Mouse (Mus musculus) hindbrain, embryonic 11.5 days (tissue): ENCODE data around the gene Eif5b. TPM values are rescaled to one million over a fixed set of nuclear protein-coding genes. Genes with fewer than 3 reads are reported as not detected.
"Not testable (repeated sequence)": the region's sequence is repeated elsewhere in the genome, so short reads cannot be mapped to it uniquely, and the experiment has no call there.

Experiments used
- ATAC-seq: fragments of 200-750 bp; cut with Nextera tagmentation; 2 replicates; pipeline ENCODE4 v1.8.0; 2017; ENCODE audit warnings: mild to moderate bottlenecking, moderate TSS enrichment, moderate library complexity; ENCODE audit not compliant: low FRiP score
- DNase-seq: peaks from one replicate; pipeline ENCODE4 v3.0.0-alpha.2; 2015; ENCODE audit warnings: low spot score
- H3K27ac ChIP-seq: fragments of 300-500 bp; sonication (generic); 2 replicates; pipeline ENCODE4 v1.5.1; 2014; ENCODE audit warnings: mild to moderate bottlenecking, low read depth, low read length
- H3K27me3 ChIP-seq: fragments of 300-500 bp; sonication (generic); 2 replicates; pipeline ENCODE4 v1.6.1; 2014; ENCODE audit warnings: mild to moderate bottlenecking, low read length, moderate library complexity, mixed read lengths; ENCODE audit not compliant: control insufficient read depth, insufficient read depth
- H3K36me3 ChIP-seq: fragments of 300-500 bp; sonication (generic); 2 replicates; pipeline ENCODE4 v1.6.1; 2014; ENCODE audit warnings: mild to moderate bottlenecking, low read length, moderate library complexity, mixed read lengths; ENCODE audit not compliant: control insufficient read depth, insufficient read depth
- H3K4me1 ChIP-seq: fragments of 300-500 bp; sonication (generic); replicated peaks from 2 replicates; pipeline ENCODE4 v1.6.1; 2014; ENCODE audit warnings: low read length, mixed read lengths; ENCODE audit not compliant: control insufficient read depth, insufficient read depth
- H3K4me2 ChIP-seq: fragments of 300-500 bp; sonication (generic); replicated peaks from 2 replicates; pipeline ENCODE4 v1.6.1; 2014; ENCODE audit warnings: mild to moderate bottlenecking, low read depth, low read length
- H3K4me3 ChIP-seq: fragments of 300-500 bp; sonication (generic); 2 replicates; pipeline ENCODE4 v1.5.1; 2014; ENCODE audit warnings: low read depth, low read length
- H3K9ac ChIP-seq: fragments of 300-500 bp; sonication (generic); 2 replicates; pipeline ENCODE4 v1.6.1; 2014; ENCODE audit warnings: low read depth, low read length
- H3K9me3 ChIP-seq: fragments of 300-500 bp; sonication (generic); 2 replicates; pipeline ENCODE4 v1.6.1; 2016; ENCODE audit warnings: low read length; ENCODE audit not compliant: control insufficient read depth
- WGBS: fragments of 180-500 bp; shearing (Covaris S2); extraction: QIAGEN DNeasy Blood & Tissue Kit; methylation state at CpG from one replicate; pipeline ENCODE4 v1.1.7; 2014; 5-methylcytosine and 5-hydroxymethylcytosine counted together
- polyA plus RNA-seq: library from polyadenylated mRNA; unstranded; fragments of >200 nt; fragmentation: Nextera tagmentation; extraction: Ambion mirVana; gene quantifications from 2 replicates; pipeline ENCODE4 v1.2.1, GENCODE M21; 2014

Gene Eif5b
- polyA plus RNA-seq, 1 experiment from 2014 or later, result 34.0 TPM

DNA sequence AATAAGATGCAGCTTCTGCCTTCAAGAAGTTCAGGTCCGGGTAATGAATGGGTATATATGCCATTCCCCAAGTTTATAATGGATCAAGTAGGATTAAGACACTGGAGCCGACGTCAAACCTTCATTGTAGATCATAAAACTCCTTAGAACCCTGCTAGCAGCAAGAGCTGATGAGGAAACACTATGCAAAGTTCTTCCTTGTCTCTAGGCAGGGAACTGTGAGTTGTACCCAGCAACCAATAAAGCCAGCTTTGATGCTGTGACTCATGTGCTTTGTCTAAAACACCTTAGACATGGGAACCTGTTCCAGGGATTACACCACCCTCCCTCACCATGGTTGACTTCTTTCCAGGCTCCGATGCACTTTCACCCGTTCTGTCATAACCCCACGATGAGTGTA is 29.1 kb upstream of the Eif5b start:
- Histone ChIP-seq H3K4me3 (no peak overlapping the region), H3K27me3 (no peaks in the 10 kb centered on the region), H3K36me3 (no peaks in the 10 kb centered on the region), H3K4me1 (no peaks in the 10 kb centered on the region), H3K27ac (no peak overlapping the region), H3K9me3 (no peaks in the 10 kb centered on the region), H3K4me2 (no peak overlapping the region), H3K9ac (no peak overlapping the region)
- ATAC-seq (no peak), DNase-seq (no peak)
- 89% methylated on average over 6 of the region's 6 CpGs for WGBS

DNA sequence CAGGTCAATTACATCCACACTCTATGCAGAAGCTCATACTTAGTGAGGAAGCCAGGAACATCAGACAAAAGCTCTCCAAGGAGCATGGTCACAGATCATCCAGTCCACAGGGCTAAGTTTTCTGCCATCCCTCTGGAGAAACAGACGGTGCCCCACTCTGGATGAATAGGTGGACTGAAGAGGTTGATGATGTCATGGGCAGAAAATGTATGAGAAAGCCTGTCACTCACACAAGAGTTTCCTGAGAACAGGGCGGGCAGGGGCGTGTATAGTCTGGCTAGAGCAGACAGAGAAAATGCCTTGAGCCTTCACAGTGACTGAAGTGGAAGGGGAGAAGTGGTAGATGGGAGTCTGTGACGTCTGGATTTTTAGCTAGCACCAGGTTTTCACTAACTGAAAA is 26.3 kb upstream of the Eif5b start:
- no peak for DNase-seq
- H3K9me3 ChIP-seq, result no peaks in the 10 kb centered on the region
- H3K36me3 ChIP-seq, result no peaks in the 10 kb centered on the region
- 63% methylated on average over 4 of the region's 4 CpGs for WGBS
- no peaks in the 10 kb centered on the region for H3K27me3 ChIP-seq
- no peak overlapping the region for H3K4me3 ChIP-seq
- H3K4me2 ChIP-seq, result no peak overlapping the region
- H3K9ac ChIP-seq, result no peak overlapping the region
- ATAC-seq, result no peak
- H3K27ac ChIP-seq, result no peak overlapping the region
- H3K4me1 ChIP-seq, result no peaks in the 10 kb centered on the region

DNA sequence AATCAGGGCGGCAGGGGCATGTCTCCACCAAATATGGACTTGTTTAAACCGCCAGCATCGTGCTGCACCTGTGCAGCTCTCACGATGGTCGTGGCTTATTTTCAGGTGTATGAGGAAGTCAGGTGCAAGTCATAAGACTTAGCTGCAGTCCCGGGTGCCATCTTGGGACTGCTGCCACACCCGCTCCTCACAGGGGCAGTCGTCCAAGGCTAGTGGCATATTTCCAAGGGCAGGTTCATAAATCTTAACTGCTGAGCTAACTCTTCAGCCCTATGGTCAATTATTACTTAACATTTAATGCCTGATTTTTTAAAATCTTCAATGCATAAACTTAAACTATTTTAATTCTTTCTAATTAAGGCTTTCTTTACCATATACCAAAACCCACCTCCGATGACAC is 21.1 kb upstream of the Eif5b start:
- WGBS, result 79% methylated on average over 9 of the region's 9 CpGs
- ATAC-seq, result not testable (repeated sequence)

DNA sequence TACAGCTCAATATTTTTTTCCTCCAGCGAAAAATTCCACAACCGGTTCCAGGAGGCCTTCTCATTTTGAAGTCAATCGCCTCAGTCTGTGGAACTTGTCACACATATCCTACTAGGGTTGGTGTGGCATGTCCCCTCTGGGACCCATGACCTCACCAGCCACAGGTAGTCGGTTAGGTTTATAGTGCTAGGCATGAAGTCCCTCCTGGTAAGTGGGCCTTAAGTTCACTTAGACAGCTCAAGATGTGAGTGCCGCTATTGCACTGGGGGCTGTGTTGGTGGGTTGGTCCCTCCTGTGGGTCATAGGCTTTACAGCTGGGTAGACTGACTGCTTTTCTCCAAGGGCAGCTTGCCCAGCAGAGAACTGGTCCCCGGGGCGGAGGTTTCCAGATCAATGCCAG is 20.5 kb upstream of the Eif5b start:
- WGBS, result 79% methylated on average over 7 of the region's 7 CpGs
- no peak for ATAC-seq
- Histone ChIP-seq H3K27ac (no peak overlapping the region), H3K4me3 (no peak overlapping the region), H3K4me2 (no peak overlapping the region), H3K9me3 (no peaks in the 10 kb centered on the region), H3K36me3 (no peaks in the 10 kb centered on the region), H3K27me3 (no peaks in the 10 kb centered on the region), H3K9ac (no peak overlapping the region), H3K4me1 (no peaks in the 10 kb centered on the region)
- DNase-seq, result no peak

More for the DNA sequence above, 21.1 kb upstream of the Eif5b start:
- H3K27me3 ChIP-seq, H3K4me2 ChIP-seq, H3K36me3 ChIP-seq, H3K27ac ChIP-seq, H3K9me3 ChIP-seq, H3K9ac ChIP-seq, H3K4me3 ChIP-seq, DNase-seq, H3K4me1 ChIP-seq: not testable (repeated sequence)

DNA sequence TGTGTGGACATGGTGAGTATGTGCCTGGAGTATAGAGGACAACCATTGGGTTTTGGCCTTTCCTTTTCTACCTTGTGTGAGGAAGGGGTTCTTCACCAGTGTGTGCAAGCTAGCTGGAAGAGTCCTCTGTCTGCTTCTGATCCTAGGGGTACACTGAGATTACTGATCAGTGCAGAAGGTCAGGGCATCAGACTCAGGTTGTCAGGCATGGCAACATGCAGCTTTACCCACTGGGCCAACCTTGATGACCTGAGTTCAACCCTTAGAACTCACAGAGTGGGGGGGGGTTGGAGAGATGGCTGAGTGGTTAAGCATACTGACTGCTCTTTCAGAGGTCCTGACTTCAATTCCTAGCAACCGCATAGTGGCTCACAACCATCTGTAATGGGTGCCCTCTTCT is 13.5 kb upstream of the Eif5b start:
- Histone ChIP-seq H3K4me3 (no peak overlapping the region), H3K9ac (no peak overlapping the region), H3K36me3 (peaks cover 9% of the 10 kb centered on the region; the same call in 1 of the 2 replicates), H3K4me1 (no peaks in the 10 kb centered on the region), H3K27me3 (no peaks in the 10 kb centered on the region), H3K27ac (no peak overlapping the region), H3K9me3 (no peaks in the 10 kb centered on the region), H3K4me2 (no peak overlapping the region)
- 100% methylated on average over 1 of the region's 1 CpGs for WGBS
- DNase-seq (no peak), ATAC-seq (no peak)

DNA sequence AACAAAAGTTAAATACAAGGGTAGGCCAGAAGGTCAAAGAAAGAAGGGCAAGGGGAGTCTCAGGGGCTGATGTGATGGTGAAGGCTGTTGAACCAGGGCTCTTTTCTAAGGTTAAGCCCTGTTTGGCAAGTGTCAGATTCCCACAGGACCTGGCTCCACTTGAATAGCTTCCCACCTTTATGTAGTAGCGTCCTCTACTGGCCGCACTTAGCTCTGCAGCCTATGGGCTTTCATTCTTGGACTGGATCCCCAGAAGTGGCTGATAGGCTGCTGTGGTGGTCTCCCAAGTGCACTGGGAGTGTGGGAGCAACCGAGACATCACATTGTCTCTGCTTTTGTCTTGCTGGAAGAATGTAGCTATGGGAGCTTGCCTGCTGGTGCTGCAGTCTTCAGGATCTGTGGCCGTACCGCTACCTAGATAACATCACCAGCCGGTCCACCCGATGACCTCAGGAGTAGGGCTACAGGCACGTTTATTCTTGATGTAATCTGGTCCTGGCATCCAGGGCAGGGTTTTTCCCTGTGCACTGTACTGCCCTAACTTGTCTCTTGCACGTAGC is 12.0 kb upstream of the Eif5b start:
- WGBS, result 82% methylated on average over 9 of the region's 9 CpGs
- H3K4me2 ChIP-seq, result no peak overlapping the region
- H3K27ac ChIP-seq, result no peak overlapping the region
- no peak for ATAC-seq
- H3K9ac ChIP-seq, result no peak overlapping the region
- no peaks in the 10 kb centered on the region for H3K4me1 ChIP-seq
- no peak overlapping the region for H3K4me3 ChIP-seq
- peak; percentile 44 for DNase-seq
- H3K9me3 ChIP-seq, result no peaks in the 10 kb centered on the region
- H3K36me3 ChIP-seq, result peaks cover 9% of the 10 kb centered on the region; the same call in 1 of the 2 replicates
- H3K27me3 ChIP-seq, result no peaks in the 10 kb centered on the region

DNA sequence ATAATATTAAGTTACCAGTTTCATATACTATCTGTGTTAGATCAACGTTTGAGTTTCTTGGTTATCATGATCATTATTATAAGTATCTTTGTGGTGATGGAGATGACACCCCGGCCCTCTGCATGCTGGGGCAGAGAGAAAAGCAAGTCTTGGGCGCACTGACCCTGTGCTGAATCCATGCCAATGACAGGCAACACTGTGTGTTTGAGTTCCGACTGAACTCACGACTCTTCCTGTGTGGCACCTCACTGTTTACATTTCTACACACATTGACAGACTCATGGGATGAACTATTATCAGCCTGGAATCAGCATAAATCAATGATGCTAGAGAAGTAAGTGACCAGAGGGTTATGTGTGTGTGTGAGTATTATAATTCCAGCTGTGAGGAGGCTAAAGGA is 10.0 kb upstream of the Eif5b start:
- H3K9me3 ChIP-seq, result no peaks in the 10 kb centered on the region
- no peak overlapping the region for H3K4me3 ChIP-seq
- ATAC-seq (no peak), DNase-seq (no peak)
- H3K36me3 ChIP-seq, result peaks cover 9% of the 10 kb centered on the region; the same call in 1 of the 2 replicates
- H3K27ac ChIP-seq, result no peak overlapping the region
- H3K9ac ChIP-seq, result no peak overlapping the region
- WGBS, result 93% methylated on average over 5 of the region's 5 CpGs
- H3K27me3 ChIP-seq, result no peaks in the 10 kb centered on the region
- no peaks in the 10 kb centered on the region for H3K4me1 ChIP-seq
- no peak overlapping the region for H3K4me2 ChIP-seq

DNA sequence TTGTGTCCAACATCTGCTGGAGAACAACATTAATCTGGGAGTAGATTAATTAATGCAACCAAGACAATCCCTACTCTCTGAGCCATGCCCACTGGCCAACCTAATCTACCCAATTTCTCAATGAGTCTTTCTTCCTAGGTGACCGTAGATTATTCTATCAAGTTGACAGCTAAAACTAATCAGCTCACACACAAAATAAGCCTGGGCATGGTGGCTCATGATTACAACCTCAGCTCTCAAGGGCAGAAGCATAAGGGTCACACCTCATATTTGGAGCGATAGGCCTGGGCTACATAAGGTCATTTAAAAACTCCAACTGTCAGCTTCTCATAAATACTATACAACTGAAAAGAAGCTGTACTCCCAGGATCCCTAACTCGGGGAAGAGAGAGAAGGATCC is 1.6 kb upstream of the Eif5b start:
- DNase-seq (no peak), ATAC-seq (no peak)
- Histone ChIP-seq H3K4me1 (peaks cover 4% of the 10 kb centered on the region; the same call in 1 of the 2 replicates), H3K9ac (peak overlapping the region; percentile 74), H3K27me3 (no peaks in the 10 kb centered on the region), H3K27ac (no peak overlapping the region), H3K4me2 (peak overlapping the region; percentile 92), H3K36me3 (peaks cover 9% of the 10 kb centered on the region; the same call in 1 of the 2 replicates), H3K9me3 (no peaks in the 10 kb centered on the region), H3K4me3 (peak overlapping the region; percentile 96)
- 61% methylated on average over 3 of the region's 3 CpGs for WGBS

DNA sequence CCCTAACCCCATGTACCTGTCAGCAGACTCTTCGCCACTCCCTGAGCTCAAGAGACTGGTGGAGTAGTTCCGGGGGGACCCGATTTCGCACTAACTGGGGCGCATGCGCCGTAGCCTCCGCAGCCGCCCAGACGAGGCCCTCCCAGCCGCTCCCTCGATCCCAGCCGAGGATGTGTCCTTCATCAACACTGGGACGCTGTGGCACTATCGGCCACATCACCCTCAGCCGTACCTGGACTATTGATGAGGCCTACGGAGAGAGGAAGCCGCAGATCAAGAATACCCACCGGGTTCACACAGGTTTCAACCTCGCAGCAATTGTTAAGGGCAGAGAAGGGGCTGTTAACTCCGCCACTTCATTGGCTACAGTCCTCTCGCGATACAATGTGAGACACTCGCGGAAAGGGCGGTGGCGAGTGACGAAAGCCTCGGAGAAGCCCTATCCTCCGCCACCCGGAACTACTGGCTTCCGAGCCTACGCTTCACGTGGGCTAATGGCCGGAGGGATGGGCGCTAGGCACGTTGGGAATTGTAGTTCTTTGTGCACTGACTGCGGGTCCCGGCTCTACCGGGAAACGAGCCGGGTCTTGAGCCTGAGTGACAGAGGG is 829 bp upstream of the Eif5b start:
- Histone ChIP-seq H3K9ac (peak overlapping the region; percentile 74), H3K4me1 (peaks cover 4% of the 10 kb centered on the region; the same call in 1 of the 2 replicates), H3K27me3 (no peaks in the 10 kb centered on the region), H3K27ac (peak overlapping the region; percentile 88), H3K4me3 (peak overlapping the region; percentile 96), H3K4me2 (peak overlapping the region; percentile 92), H3K36me3 (peaks cover 9% of the 10 kb centered on the region; the same call in 1 of the 2 replicates), H3K9me3 (no peaks in the 10 kb centered on the region)
- ATAC-seq (peak; percentile 96), DNase-seq (peak; percentile 97)
- 0% methylated on average over 42 of the region's 42 CpGs for WGBS
